Mouse (Mus musculus) lung, postnatal 14 days (tissue): ENCODE measurements at regions not wholly inside any gene's neighbourhood (a gene's known extent, or its start where the extent isn't known, plus 50 kb on each side); places are given as distances from the start of the nearest gene placed in this dataset.
"Not testable (repeated sequence)": the region's sequence is repeated elsewhere in the genome, so short reads cannot be mapped to it uniquely, and the experiment has no call there.

ENCODE experiments used
- DNase-seq: peaks from one replicate; pipeline ENCODE4 v3.0.0; 2021

DNA sequence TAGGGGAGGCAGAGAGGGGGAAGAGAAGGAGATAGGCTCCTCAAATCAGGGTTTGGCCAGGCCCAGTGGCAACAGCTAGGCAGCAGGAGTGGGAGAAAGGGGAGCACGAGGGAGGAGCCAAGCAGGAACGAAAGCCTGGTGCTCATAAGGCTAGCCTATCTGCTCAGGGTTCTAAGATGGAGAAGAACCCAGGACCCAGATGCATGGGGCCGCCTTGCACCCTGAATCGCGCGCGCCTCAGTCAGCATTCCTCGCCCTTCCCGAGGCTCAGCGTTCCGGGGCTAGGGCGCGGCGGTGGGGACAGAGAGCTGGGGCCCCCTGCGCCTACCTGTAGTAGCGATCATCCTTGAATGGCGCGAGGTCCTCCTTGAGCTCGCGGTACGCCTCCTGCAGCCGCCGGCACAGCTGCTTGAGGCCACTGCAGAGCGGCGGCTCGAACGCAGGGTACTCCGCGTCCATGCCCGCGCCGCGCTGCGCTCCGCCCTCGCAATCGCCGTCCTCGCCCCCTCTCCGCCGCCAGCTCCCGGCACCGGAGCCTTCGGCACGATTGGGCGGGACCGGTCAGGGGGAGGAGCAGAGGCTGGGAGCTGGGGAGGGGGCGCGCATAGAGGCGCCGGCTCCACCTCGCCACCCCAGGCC lies 60.1 kb downstream of the Dynlt1b start:
- DNase-seq, result not testable (repeated sequence)

DNA sequence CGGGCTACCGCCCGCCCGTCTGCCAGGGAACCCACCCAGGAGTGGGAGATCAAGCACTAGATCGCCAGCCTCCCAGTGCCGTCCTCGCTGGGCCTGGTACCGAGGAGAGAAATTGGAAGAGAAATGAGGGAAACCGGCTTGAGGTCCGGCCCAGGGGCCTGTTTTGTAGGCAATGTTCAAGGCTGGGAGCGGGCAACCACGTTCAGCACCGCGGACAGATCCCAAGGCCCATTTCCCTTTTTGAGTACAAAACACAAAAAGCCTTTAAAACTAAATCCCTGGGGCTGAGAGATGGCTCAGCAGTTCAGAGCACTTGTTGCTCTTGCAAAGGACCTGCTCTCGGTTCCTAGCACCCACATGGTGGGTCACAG lies 60.6 kb downstream of the Dynlt1b start:
- not testable (repeated sequence) for DNase-seq

DNA sequence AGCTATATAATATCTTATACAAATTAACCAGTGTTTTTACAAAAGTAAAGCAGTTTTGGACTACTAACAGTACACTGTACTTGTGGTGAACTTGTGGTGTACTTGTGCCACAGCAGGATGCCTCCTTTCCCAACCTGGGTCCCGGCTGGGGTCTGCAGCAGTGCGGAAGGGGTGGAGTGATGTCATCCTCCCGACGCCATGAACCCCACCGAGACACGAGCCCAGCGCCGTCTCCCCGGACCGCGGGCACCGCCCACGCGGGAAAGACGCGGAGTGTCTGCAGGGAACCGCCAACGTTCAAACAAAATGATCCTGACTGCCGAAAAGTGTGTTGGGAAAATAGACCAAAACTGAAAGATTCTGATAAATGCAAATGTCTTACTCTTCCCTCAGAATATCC lies 62.6 kb downstream of the Dynlt1b start:
- DNase-seq, result not testable (repeated sequence)

DNA sequence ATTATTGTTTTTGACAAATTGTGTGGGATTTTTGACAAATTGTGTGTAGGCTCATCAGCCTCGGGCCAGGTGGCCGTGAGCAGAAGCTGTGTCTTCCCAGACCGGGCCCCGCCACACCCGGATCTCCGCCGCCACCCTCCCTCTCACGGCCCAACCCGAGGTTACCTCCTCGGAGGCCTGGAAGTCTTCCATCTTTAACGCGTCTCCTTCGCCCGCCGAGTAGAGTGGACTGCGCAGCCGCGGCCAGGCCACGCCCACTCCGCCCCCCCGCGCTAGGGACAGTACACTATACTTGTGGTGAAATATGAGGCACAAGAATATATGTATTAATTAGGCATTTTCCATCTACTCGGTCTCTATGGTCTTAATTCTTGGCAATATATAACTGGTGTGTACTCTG lies 63.0 kb downstream of the Dynlt1b start:
- DNase-seq, result peak; percentile 70

DNA sequence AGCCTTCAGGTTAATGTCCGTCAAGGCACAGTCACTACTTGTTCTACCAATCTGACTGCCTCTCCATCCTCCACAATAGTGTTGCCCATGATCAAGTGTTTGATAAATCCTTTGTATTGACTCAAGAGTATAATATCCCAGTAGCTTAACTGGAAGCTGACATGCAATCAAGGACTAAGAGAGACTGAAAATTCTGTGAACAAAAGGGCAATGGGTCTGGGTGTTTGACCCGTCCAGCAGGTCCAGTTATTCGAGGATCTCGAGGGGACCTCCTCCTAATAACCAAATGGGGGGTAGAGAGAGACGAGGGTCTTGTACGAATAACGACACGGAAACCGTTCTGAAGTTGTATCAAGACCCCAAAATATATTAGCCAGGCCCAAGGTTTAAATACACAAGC lies 66.6 kb downstream of the Dynlt1b start:
- not testable (repeated sequence) for DNase-seq

DNA sequence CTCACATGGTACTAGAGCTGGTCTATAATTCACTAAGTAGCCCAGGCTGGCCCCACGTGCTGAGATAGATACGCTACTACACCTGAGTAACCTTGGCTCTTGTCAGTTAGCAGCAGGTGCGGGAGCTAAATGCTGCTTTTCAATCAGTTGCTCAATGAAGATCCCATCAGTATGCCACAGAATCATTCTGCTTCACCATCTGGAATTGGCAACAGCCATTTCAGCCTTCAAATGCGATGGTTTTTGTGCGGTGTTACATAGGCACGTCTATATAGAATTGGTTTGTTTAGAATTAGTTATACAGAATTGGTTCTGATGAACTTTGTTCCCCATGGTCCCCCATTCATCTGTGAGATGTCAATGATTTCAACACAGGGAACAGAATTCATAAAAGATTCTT lies 72.8 kb downstream of the Dynlt1b start:
- not testable (repeated sequence) for DNase-seq

DNA sequence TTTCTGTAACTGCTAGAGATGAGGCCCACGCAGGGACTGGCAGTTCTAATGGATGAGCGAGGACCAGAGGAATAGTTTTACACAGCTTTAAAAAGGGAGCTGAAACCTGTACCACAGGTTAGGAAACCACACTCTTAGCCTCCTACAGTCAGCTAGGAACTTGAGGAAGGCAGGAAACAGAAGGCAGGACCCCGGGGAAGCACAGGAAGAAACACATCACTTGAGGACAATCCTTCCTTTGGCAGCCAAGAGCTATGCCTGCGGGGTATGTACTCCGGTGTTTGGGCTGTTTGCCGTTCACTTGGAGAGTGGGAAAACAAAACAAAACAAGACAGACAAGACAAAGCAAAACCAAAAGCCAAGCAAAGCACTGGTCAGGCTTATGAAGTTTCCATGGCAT lies 76.0 kb downstream of the Dynlt1b start:
- not testable (repeated sequence) for DNase-seq

DNA sequence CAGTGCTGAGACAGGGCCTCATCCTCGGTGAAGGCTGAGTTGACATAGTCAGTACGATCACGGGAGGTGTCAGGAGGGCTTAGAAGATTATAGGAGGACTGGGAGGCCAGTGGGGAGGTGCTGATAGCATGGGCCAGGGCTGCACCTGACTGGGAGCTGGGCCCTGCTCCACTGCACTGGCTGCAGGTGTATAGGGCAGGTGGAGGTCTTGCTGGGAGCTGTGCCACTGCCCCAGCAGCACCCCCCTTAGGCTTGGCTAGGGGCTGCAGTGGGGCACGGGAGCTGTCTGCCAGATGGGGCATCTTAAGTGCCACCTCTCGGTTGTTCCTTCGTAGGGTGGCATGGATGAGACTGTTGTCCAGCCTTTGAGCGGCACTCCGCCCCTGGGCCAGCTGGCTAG lies 85.2 kb downstream of the Dynlt1b start:
- not testable (repeated sequence) for DNase-seq

DNA sequence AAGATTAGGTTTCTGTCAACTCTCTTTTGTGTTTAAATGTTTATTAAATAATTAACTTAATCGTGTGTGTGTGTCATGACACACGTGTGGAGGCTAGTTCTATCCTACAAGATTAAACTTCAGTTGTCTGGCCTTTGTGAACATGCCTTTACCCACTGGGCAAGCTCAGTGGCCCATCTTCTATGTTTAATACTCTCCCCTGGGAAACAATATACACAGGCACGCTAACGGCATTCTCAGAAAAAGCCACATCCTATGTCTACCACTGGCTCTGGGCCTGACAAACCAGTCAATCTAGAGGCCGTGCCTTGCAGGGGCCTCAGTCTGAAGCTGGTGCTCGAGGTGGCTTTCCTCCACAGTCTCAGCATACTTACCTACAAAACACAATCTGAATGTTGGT lies 82.4 kb upstream of the Dynlt1c start:
- DNase-seq, result not testable (repeated sequence)

DNA sequence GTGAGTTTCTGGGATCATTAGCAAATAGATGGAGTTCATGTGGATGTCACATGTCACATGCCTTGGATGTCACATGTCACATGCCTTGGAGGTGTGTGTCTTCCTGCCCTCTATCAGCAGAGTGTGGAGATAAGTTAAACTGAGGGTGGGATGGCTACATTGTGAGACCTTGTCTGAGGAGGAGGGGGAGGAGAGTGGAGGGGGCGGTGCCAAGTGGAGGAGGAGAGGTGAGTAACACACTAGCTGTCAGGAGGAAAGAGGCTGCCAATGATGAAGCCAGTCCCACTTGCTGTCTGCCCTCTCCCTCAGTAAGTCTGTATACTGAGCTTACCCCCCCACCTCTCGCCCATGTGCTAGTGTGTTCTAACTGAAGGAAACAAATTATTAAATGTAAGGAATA lies 81.5 kb upstream of the Dynlt1c start:
- DNase-seq, result not testable (repeated sequence)

DNA sequence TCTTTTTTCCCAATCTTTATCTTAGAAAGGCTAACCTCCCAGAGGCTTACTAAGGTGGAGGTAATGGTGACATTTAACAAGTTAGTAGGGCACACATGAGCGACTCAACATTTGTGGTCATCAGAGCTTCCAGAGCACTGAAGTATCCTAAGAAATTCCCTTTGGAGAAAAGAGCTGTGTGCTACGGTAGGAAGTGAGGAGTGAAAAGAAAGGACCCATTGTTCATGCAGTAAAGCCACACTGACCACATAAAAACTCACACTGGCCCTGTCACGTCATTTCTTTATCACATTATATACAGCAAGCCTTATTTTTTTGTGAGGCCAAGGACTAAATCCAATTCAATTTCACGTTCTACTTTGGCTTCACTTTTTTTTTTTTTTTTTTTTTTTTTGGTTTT lies 80.7 kb upstream of the Dynlt1c start:
- not testable (repeated sequence) for DNase-seq

DNA sequence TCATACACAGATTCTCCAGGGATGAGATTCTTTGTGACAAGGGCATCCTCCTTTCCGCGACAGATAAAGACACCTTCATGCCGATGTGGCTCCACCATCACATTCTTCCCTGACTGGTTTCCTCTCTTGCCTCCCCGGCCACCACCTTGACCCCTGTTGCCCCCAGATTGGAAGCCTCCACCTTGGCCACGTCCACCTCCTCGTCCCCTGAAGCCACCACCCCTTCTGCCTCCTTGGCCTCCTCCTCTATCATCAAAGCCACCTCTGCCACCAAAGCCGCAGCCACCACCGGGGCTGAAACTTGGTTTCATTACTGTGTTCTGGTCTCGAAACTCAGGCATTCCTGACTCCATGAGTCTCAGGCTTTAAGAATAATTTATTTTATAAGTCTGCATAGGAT lies 79.3 kb upstream of the Dynlt1c start:
- not testable (repeated sequence) for DNase-seq

DNA sequence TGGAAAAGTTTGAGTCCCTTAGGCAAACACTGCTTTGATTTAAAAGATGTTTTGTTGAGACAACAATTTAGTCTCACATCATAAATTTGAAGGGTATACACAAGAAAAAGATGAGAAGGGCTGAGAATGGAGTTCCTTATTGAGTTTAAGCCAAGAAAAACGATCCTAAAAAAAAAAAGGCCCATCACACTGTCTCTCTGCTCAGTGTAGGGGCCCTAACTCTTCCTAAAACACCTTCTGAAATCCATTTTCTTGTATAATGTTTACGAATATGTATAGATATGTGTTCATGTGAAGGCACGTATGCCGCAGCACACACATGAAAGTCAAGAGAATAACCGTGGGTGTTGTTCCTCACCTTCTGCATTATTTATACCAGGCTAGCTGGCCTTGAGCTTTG lies 62.7 kb upstream of the Dynlt1c start:
- DNase-seq, result not testable (repeated sequence)

DNA sequence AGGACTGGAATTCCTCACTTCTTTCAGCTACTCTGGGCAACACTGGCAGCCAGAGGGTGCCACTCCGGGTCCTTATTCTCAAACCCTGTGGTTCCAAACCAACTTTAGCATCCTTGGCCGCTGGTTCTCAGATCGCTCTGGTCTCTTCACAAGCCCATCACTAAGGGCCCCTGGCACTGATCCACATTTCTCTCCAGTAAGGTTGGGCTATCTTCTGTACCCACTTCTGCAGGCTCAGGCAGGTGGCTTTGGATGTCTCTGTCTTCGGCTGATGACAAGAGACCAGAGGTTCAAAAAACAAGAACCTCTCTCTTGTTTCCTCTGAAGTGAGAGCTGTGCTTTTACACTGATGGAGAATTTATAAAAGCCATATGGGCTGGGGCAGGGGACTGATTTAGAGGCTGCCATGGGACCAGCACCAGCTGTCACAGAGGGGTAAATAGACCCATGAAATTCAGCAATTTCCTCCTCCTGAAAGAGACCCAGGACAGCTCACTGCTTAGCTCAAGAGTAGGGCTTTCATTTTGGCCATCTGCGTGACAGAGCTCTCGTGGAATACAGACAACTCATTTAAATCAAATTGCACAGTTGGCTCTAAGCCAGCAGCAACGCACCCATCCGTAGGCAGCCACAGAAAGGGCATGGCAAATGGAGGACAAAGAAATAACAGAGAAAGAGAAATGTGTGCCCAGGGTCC lies 54.3 kb upstream of the Dynlt1c start:
- not testable (repeated sequence) for DNase-seq

DNA sequence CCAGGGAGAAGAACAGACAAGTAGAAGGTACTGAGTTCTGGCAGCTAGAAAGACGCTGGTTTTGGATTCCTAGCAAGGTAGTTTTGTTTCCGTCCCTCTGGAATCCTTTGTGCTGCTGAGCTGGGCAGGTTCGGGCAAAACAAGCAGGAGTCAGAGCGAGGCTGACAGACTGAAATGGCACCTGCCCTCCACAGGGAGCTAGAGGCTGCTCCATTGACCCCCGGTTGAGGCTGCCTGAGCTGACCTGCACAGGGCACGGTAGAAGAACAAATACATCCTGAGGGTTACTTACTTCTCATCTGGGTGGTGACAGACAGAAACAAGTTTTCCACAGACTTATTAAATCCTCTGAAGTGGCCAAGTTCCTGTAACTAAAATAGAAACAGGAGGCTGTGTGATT lies 53.5 kb upstream of the Dynlt1c start:
- DNase-seq, result not testable (repeated sequence)
